Mouse (Mus musculus) testis, adult 2 months (tissue): ENCODE results near the gene Faf2. TPM values are rescaled to one million over a fixed set of nuclear protein-coding genes. Genes with fewer than 3 reads are reported as not detected.

Experiments
- H3K27ac ChIP-seq: fragments of 200-500 bp; 2 replicates; pipeline ENCODE4 v1.5.1; 2012; ENCODE audit warnings: low read depth, low read length; ENCODE audit not compliant: control insufficient read depth, insufficient read depth
- H3K27me3 ChIP-seq: fragments of 200-500 bp; 2 replicates; pipeline ENCODE4 v1.6.1; 2012; ENCODE audit warnings: mild to moderate bottlenecking, low read length, moderate library complexity; ENCODE audit not compliant: control insufficient read depth, insufficient read depth
- H3K36me3 ChIP-seq: fragments of 200-500 bp; 2 replicates; pipeline ENCODE4 v1.6.1; 2012; ENCODE audit warnings: mild to moderate bottlenecking, low read length; ENCODE audit not compliant: control insufficient read depth, insufficient read depth
- H3K4me1 ChIP-seq: fragments of 200-500 bp; 2 replicates; pipeline ENCODE4 v1.6.1; 2012; ENCODE audit warnings: low read length; ENCODE audit not compliant: control insufficient read depth, insufficient read depth
- H3K4me3 ChIP-seq: fragments of 200-500 bp; 2 replicates; pipeline ENCODE4 v1.5.1; 2012; ENCODE audit warnings: low read depth, mild to moderate bottlenecking, low read length, moderate library complexity, mixed read lengths; ENCODE audit not compliant: control insufficient read depth
- CTCF ChIP-seq: fragments of 200-500 bp; IDR thresholded peaks from 2 replicates; pipeline ENCODE4 v1.5.1; 2012; ENCODE audit warnings: low read depth, mild to moderate bottlenecking, inconsistent platforms, low read length, moderate library complexity; ENCODE audit not compliant: control insufficient read depth, insufficient read depth, insufficient replicate concordance
- POLR2A ChIP-seq: fragments of 200-500 bp; IDR thresholded peaks from 2 replicates; pipeline ENCODE4 v1.6.1; 2012; ENCODE audit warnings: low read depth, mild to moderate bottlenecking, inconsistent platforms, low read length, moderate library complexity; ENCODE audit not compliant: control insufficient read depth
- polyA plus RNA-seq: library from polyadenylated mRNA; depleted of rRNA; stranded (reverse); fragments of >200 nt; gene quantifications from 2 replicates; pipeline ENCODE4 v1.2.3, GENCODE M21; 2012

Gene Faf2
- polyA plus RNA-seq, 1 experiment, result 31.8 TPM

DNA sequence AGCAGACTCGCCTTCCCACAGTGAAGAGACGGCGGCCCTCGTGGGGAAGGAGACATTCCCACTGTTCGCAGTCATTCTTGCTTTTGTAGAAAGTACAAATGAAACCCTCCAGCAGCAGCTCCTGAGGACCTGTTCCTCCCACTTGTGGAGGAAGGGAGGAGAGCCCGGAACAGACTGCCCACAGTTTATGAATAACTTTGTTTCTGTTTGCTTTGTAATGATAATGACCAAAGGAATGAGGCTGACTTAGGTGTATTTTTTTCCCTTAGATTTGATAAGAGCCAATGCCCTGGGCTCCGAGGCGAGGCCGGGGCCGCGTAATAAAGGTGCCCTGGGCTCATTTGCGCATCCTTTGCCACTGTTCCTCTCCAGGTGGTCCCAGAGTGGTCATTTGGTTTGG lies 39.8 kb downstream of the Faf2 start:
- Histone ChIP-seq H3K36me3 (peaks cover 2% of the 10 kb centered on the region), H3K4me1 (0 out of 2 replicates have a peak, but pooled peaks cover 2% of the 10 kb centered on the region), H3K4me3 (no peak overlapping the region), H3K27me3 (no peaks in the 10 kb centered on the region), H3K27ac (no peak overlapping the region)
- TF ChIP-seq POLR2A (no peak), CTCF (no peak)

DNA sequence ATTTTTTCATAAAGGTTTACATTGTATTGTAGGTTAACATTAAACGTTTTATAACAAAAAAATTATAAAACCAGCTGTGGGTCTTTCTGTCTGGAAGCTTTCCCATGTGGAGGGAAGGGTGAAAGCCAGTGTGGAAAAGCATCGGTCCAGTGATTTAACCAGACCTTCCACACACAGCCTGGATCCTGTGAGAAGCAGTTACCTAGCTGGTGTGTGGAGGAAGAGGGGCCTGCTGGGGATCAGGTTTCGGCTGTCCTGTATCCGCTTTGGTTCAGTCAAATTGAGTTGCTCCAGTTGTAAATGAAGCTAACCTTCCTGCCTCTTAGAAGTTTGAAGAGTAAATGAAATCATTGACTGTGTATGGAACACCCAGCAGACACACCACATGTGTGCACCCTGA lies 42.4 kb downstream of the Faf2 start:
- Histone ChIP-seq H3K27ac (no peak overlapping the region), H3K36me3 (peaks cover 1% of the 10 kb centered on the region; the same call in 1 of the 2 replicates), H3K4me3 (no peak overlapping the region), H3K4me1 (0 out of 2 replicates have a peak, but pooled peaks cover 2% of the 10 kb centered on the region), H3K27me3 (no peaks in the 10 kb centered on the region)
- TF ChIP-seq POLR2A (no peak), CTCF (no peak)

DNA sequence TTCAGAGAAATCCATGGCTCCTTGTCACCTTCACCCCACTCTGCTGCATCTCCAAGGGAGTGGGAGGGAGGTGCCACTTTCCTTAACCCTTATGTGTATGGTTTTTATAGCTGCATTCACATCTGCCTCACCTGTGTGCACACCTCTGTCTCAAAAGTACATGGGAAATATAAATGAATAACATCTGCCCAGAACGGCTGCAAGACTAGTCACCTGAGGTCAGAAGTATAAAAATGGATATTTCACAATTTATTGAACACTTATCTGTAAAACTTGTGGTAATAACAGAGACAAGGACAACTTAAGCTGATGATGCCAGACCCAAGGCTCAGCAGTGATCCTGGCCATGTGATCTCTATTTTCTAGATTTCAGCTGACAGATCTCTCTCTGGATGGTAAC lies 42.9 kb downstream of the Faf2 start:
- peaks cover 1% of the 10 kb centered on the region; the same call in 1 of the 2 replicates for H3K36me3 ChIP-seq
- H3K27me3 ChIP-seq, result no peaks in the 10 kb centered on the region
- no peak overlapping the region for H3K27ac ChIP-seq
- TF ChIP-seq POLR2A (no peak), CTCF (no peak)
- 0 out of 2 replicates have a peak, but pooled peaks cover 2% of the 10 kb centered on the region for H3K4me1 ChIP-seq
- H3K4me3 ChIP-seq, result no peak overlapping the region

DNA sequence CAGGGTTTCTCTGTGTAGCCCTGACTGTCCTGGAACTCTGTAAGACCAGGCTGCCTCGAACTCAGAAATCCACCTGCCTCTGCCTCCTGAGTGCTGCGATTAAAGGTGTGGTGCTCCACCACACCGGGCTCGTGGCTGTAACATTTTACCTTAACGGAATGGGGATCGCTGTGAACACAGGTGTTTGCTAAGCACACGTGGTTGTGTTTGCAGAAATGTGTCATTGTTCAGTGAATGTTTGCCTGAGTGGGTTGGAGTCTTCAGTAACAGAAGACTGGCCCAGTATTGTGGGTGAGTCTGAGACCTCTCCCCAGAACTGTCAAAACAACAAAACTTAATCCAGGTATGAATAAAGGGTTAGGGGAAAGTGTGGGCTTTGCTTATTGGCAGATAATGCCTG lies 43.5 kb downstream of the Faf2 start:
- Histone ChIP-seq H3K4me1 (0 out of 2 replicates have a peak, but pooled peaks cover 2% of the 10 kb centered on the region), H3K4me3 (no peak overlapping the region), H3K36me3 (peaks cover 1% of the 10 kb centered on the region; the same call in 1 of the 2 replicates), H3K27ac (no peak overlapping the region), H3K27me3 (no peaks in the 10 kb centered on the region)
- TF ChIP-seq POLR2A, result no peak
- TF ChIP-seq CTCF, result no peak

DNA sequence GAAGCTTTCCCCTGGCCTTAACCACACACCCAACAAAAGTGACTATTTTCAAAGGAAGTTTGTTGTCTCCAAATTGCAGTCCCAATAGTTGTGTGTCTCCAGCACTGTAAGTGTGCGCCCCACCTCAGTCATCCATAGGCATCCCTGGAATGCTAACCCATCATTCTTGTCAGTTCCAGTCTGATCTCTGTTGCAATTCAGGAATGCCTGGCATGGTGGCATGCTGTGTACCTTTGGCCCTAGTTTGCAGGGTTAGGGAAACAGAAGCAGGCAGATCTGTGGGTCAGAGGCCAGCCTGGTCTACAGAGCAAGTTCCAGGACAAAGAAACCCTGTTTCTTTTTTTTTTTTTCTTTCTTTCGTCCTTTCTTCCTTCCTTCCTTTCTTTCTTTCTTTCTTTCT lies 48.9 kb downstream of the Faf2 start:
- TF ChIP-seq CTCF, result no peak
- no peak for TF ChIP-seq POLR2A
- Histone ChIP-seq H3K36me3 (no peaks in the 10 kb centered on the region), H3K4me1 (no peaks in the 10 kb centered on the region)

DNA sequence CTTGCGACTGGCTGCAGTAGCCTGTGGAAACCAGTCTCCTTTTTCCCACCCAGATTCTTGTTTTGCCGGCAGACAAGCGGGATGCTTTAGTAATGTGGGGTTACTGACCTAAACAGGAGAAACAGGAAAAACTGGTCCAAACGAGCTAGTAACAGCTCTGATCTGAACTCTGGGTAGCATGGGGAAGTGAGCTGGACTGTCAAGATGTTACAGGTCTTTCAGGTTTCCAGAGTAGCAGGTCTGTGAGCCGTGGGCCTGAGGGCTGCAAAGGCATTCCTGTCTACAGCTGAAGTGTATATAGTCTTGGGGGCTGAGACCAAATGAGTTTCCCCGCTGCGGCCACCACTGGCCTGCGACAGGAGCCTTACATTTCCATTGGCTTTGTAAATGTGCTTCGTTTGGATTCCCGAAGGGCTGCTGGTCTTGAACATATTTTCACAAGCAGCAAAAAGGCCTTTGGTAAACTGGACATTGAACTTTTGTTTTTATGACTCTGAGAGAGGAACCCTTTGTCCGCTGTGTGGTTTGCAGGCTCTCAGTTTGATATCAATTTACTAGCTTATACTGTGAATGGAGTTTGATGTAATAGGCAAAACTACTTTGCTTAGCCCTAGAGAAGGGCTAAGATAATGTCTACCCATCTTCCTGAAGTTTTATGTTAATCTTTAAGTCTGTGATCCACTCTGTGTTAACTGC lies 54.5 kb downstream of the Faf2 start:
- H3K36me3 ChIP-seq, result no peaks in the 10 kb centered on the region
- H3K4me1 ChIP-seq, result no peaks in the 10 kb centered on the region
- no peaks in the 10 kb centered on the region for H3K27me3 ChIP-seq
- no peak overlapping the region for H3K27ac ChIP-seq
- H3K4me3 ChIP-seq, result no peak overlapping the region
- TF ChIP-seq POLR2A (no peak), CTCF (no peak)

More for the DNA sequence above, 48.9 kb downstream of the Faf2 start:
- H3K27me3 ChIP-seq, result no peaks in the 10 kb centered on the region
- H3K27ac ChIP-seq, result no peak overlapping the region
- H3K4me3 ChIP-seq, result no peak overlapping the region

DNA sequence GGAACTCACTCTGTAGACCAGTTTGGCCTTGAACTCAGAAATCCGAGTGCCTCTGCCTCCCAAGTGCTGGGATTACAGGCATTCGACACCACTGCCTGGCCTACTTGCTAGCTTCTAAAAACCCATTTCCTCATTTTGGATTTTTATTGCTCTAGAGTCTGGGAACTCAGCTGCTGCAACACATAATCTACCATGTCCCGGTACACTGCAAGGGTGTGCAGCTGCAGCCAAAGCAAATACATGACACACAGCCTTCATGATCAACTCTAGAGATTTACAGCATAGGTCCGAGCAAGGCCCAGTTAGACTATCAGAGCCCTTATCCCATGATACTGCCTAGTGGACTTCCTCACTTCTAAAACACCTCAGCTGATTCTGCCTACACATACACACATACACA lies 56.7 kb downstream of the Faf2 start:
- H3K27ac ChIP-seq, result no peak overlapping the region
- no peaks in the 10 kb centered on the region for H3K4me1 ChIP-seq
- peaks cover 2% of the 10 kb centered on the region for H3K36me3 ChIP-seq
- no peak overlapping the region for H3K4me3 ChIP-seq
- TF ChIP-seq CTCF, result no peak
- TF ChIP-seq POLR2A, result no peak
- no peaks in the 10 kb centered on the region for H3K27me3 ChIP-seq
